In the genomic region with DNA sequence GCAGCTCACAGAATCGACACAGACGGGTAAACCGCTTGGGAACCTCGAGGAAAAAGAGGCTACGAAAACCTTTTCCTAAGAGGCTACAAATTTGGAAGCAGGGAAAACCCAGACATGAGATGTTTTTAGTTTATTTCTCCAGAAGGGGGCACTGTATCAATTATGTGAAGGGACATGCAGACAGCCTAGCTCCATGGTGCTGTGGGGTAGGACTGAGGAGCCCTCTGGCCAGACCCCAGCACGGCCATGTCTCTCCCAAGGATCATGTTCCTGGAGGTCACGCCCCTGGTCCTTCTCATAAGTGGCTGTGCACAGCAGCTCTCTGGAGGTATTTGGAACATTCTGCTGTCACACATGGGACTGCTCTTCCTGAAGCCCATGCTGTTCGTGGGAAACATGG, we compare ENCODE assay signal across 11 mouse cellular contexts. TPM values are rescaled to one million over a fixed set of nuclear protein-coding genes. Genes with fewer than 3 reads are reported as not detected.
DNase-seq lines count a peak whose midpoint lies in the region; ATAC-seq and TF ChIP-seq lines count a peak whose summit lies in the region.
"Had no signal": no experiment of that assay in that cellular context is flagged by ENCODE, and none has a peak within 500 bp of the region (broad histone marks: within the 10 kb centered on the region; RNA-seq: fewer than 3 reads in every experiment).

No protein-coding gene starts in this region.

- TF ChIP-seq POLR2A in cerebellum, adult 2 months (IDR thresholded peaks at IDR 0.05; ENCODE audit: borderline replicate concordance, insufficient read depth, low read length): no peak
- TF ChIP-seq POLR2A in myocyte (IDR thresholded peaks at IDR 0.05; ENCODE audit: insufficient read length, low read depth): no peak

- no peak for DNase-seq in cerebellum, adult 2 months
- DNase-seq in kidney, postnatal 0 days (ENCODE audit: low spot score): no peak
- peak; percentile 59 for DNase-seq in ES-CJ7 (ENCODE audit: low read depth, low spot score)
- DNase-seq in adrenal gland, adult 8-10 months: no peak

- no peak overlapping the region for H3K27ac ChIP-seq in cerebellum, adult 2 months (ENCODE audit: insufficient read depth, low read length)
- H3K27ac ChIP-seq in kidney, postnatal 0 days: no peak overlapping the region
- no peak overlapping the region for H3K27ac ChIP-seq in kidney, embryonic 15.5 days
- H3K27ac ChIP-seq: embryonic facial prominence, embryonic 15.5 days; liver, embryonic 13.5 days; midbrain, embryonic 10.5 days had no signal

- TF ChIP-seq CTCF in cerebellum, adult 2 months (IDR thresholded peaks at IDR 0.05; ENCODE audit: borderline replicate concordance, insufficient read depth, low read depth, low read length): peak; percentile 16; the same call in 1 of the 2 replicates
- peak; percentile 46 for TF ChIP-seq CTCF in kidney, postnatal 0 days (IDR thresholded peaks at IDR 0.05; ENCODE audit: low read depth)

- WGBS in cerebellum, adult 2 months: 68% methylated on average over 8 of the region's 8 CpGs
- WGBS in kidney, postnatal 0 days: 69% methylated on average over 8 of the region's 8 CpGs
- 76% methylated on average over 8 of the region's 8 CpGs for WGBS in kidney, embryonic 15.5 days

- no peaks in the 10 kb centered on the region for H3K9me3 ChIP-seq in kidney, postnatal 0 days (replicated peaks; ENCODE audit: low read length)
- H3K9me3 ChIP-seq in kidney, embryonic 15.5 days (replicated peaks): no peaks in the 10 kb centered on the region
- H3K9me3 ChIP-seq: embryonic facial prominence, embryonic 15.5 days; liver, embryonic 13.5 days; midbrain, embryonic 10.5 days had no signal

- no peak overlapping the region for H3K4me2 ChIP-seq in kidney, postnatal 0 days (ENCODE audit: low read length)
- H3K4me2 ChIP-seq in kidney, embryonic 15.5 days: no peak overlapping the region
- H3K4me2 ChIP-seq in myocyte (ENCODE audit: low read depth): no peak overlapping the region
- H3K4me2 ChIP-seq: embryonic facial prominence, embryonic 15.5 days; liver, embryonic 13.5 days had no signal

- no peak overlapping the region for H3ac ChIP-seq in myocyte (ENCODE audit: control insufficient read depth, insufficient read length)

- H3K4me3 ChIP-seq in cerebellum, adult 2 months (replicated peaks; ENCODE audit: insufficient read depth, low read depth, low read length): no peak overlapping the region
- no peak overlapping the region for H3K4me3 ChIP-seq in kidney, postnatal 0 days (replicated peaks; ENCODE audit: low read depth, low read length)
- no peak overlapping the region for H3K4me3 ChIP-seq in kidney, embryonic 15.5 days (replicated peaks)
- no peak overlapping the region for H3K4me3 ChIP-seq in myocyte
- H3K4me3 ChIP-seq: embryonic facial prominence, embryonic 15.5 days; liver, embryonic 13.5 days; midbrain, embryonic 10.5 days had no signal

- no peaks in the 10 kb centered on the region for H3K27me3 ChIP-seq in cerebellum, adult 2 months (ENCODE audit: control insufficient read depth, insufficient read depth, low read length)
- H3K27me3 ChIP-seq in kidney, postnatal 0 days (ENCODE audit: insufficient read depth, low read length): no peaks in the 10 kb centered on the region
- H3K27me3 ChIP-seq in kidney, embryonic 15.5 days: no peaks in the 10 kb centered on the region
- no peaks in the 10 kb centered on the region for H3K27me3 ChIP-seq in myocyte (ENCODE audit: control insufficient read depth, insufficient read depth, insufficient read length)
- H3K27me3 ChIP-seq: embryonic facial prominence, embryonic 15.5 days; liver, embryonic 13.5 days had no signal

- H3K36me3 ChIP-seq in kidney, postnatal 0 days (ENCODE audit: insufficient read depth, low read length): peaks cover 23% of the 10 kb centered on the region
- peaks cover 68% of the 10 kb centered on the region for H3K36me3 ChIP-seq in kidney, embryonic 15.5 days
- H3K36me3 ChIP-seq in myocyte (ENCODE audit: control insufficient read depth, insufficient read depth): peaks cover 8% of the 10 kb centered on the region

- H3K79me2 ChIP-seq in myocyte (ENCODE audit: control insufficient read depth, insufficient read depth): peaks cover 6% of the 10 kb centered on the region

- peaks cover 12% of the 10 kb centered on the region for H3K4me1 ChIP-seq in cerebellum, adult 2 months (ENCODE audit: control insufficient read depth, insufficient read depth, low read length)
- peaks cover 4% of the 10 kb centered on the region; the same call in 1 of the 2 replicates for H3K4me1 ChIP-seq in kidney, postnatal 0 days (replicated peaks; ENCODE audit: insufficient read depth, low read length)
- H3K4me1 ChIP-seq in kidney, embryonic 15.5 days: peaks cover 20% of the 10 kb centered on the region

- no peak for ATAC-seq in cerebellum, adult (ENCODE audit: insufficient number of reproducible peaks, low FRiP score, low TSS enrichment)
- no peak for ATAC-seq in kidney, postnatal 0 days (replicated peaks; ENCODE audit: low FRiP score, low read depth)
- no peak for ATAC-seq in kidney, embryonic 15.5 days (replicated peaks; ENCODE audit: low FRiP score)
- ATAC-seq in activated CD4-positive, CD25-positive, alpha-beta regulatory T cell, adult 4 months: no peak

- no peak overlapping the region for H3K9ac ChIP-seq in kidney, postnatal 0 days (ENCODE audit: low read depth, low read length)
- H3K9ac ChIP-seq in kidney, embryonic 15.5 days: no peak overlapping the region
- H3K9ac ChIP-seq: embryonic facial prominence, embryonic 15.5 days; liver, embryonic 13.5 days had no signal

TF ChIP-seq in myocyte, 11 proteins besides CTCF, POLR2A, EP300 and RAD21:
- no peak for TF ChIP-seq REST (IDR thresholded peaks at IDR 0.05; ENCODE audit: insufficient read depth, insufficient read length)
- no peak for TF ChIP-seq USF1 (IDR thresholded peaks at IDR 0.05; ENCODE audit: low read depth)
- TF ChIP-seq MAX (IDR thresholded peaks at IDR 0.05; ENCODE audit: low read depth): no peak
- peak; percentile 44 for TF ChIP-seq POLR2AphosphoS2 (IDR thresholded peaks at IDR 0.05; ENCODE audit: insufficient read length, low read depth)

RNA-seq across cellular contexts. Expression of gene Thap3, which starts 8.1 kb away (rescaled TPM):
- polyA plus RNA-seq in cerebellum, adult 2 months (2012; rRNA removed): 42.7 and 43.3 TPM in 2 replicates
- 34.5 and 35.1 TPM in 2 replicates for polyA plus RNA-seq in kidney, postnatal 0 days (2015; fragmentation: Nextera tagmentation; extraction: Ambion mirVana)
- polyA plus RNA-seq in kidney, embryonic 15.5 days (2015; fragmentation: Nextera tagmentation; extraction: Ambion mirVana): 39.2 and 44.8 TPM in 2 replicates
- 46.4 TPM for polyA plus RNA-seq in myocyte (2012; fragmentation: generic; extraction: Trizol)
- polyA plus RNA-seq in activated CD4-positive, CD25-positive, alpha-beta regulatory T cell, adult 4 months (2017; shearing (Covaris generic)): 100 to 1,000 TPM in 1 of 2 experiments, 10 to 100 TPM in 1; 89.8 to 107 TPM
- 10 to 100 TPM; 25.7 to 46.9 (median 36.6) TPM for total RNA-seq in adrenal gland, adult 8-10 months (2022)

RNA-seq across cellular contexts. Expression of gene Phf13, which starts 15.4 kb away (rescaled TPM):
- polyA plus RNA-seq in cerebellum, adult 2 months (2012; rRNA removed): 7.3 and 8.3 TPM in 2 replicates
- polyA plus RNA-seq in kidney, postnatal 0 days (2015; fragmentation: Nextera tagmentation; extraction: Ambion mirVana): 23.6 and 23.7 TPM in 2 replicates
- polyA plus RNA-seq in kidney, embryonic 15.5 days (2015; fragmentation: Nextera tagmentation; extraction: Ambion mirVana): 31.2 and 32.1 TPM in 2 replicates
- 13.5 TPM for polyA plus RNA-seq in myocyte (2012; fragmentation: generic; extraction: Trizol)
- 1 to 10 TPM; 2.3 to 3.0 TPM for polyA plus RNA-seq in activated CD4-positive, CD25-positive, alpha-beta regulatory T cell, adult 4 months (2017; shearing (Covaris generic))
- total RNA-seq in adrenal gland, adult 8-10 months (2022): 10 to 100 TPM; 14.0 to 20.5 (median 18.6) TPM

RNA-seq across cellular contexts. Expression of gene Klhl21, which starts 27.9 kb away (rescaled TPM):
- polyA plus RNA-seq in cerebellum, adult 2 months (2012; rRNA removed): 14.5 and 14.7 TPM in 2 replicates
- polyA plus RNA-seq in kidney, postnatal 0 days (2015; fragmentation: Nextera tagmentation; extraction: Ambion mirVana): 10.7 and 11.2 TPM in 2 replicates
- 11.7 and 12.5 TPM in 2 replicates for polyA plus RNA-seq in kidney, embryonic 15.5 days (2015; fragmentation: Nextera tagmentation; extraction: Ambion mirVana)
- polyA plus RNA-seq in myocyte (2012; fragmentation: generic; extraction: Trizol): 25.8 TPM
- polyA plus RNA-seq in activated CD4-positive, CD25-positive, alpha-beta regulatory T cell, adult 4 months (2017; shearing (Covaris generic)): 1 to 10 TPM; 2.2 to 4.2 TPM
- total RNA-seq in adrenal gland, adult 8-10 months (2022): 10 to 100 TPM; 23.9 to 34.2 (median 31.1) TPM

RNA-seq across cellular contexts. Expression of gene Zbtb48, which starts 46.8 kb away (rescaled TPM):
- polyA plus RNA-seq in cerebellum, adult 2 months (2012; rRNA removed): 20.1 and 24.3 TPM in 2 replicates
- polyA plus RNA-seq in kidney, postnatal 0 days (2015; fragmentation: Nextera tagmentation; extraction: Ambion mirVana): 14.4 and 16.3 TPM in 2 replicates
- polyA plus RNA-seq in kidney, embryonic 15.5 days (2015; fragmentation: Nextera tagmentation; extraction: Ambion mirVana): 17.7 and 23.8 TPM in 2 replicates
- polyA plus RNA-seq in myocyte (2012; fragmentation: generic; extraction: Trizol): 7.2 TPM
- 10 to 100 TPM; 14.1 to 22.0 TPM for polyA plus RNA-seq in activated CD4-positive, CD25-positive, alpha-beta regulatory T cell, adult 4 months (2017; shearing (Covaris generic))
- total RNA-seq in adrenal gland, adult 8-10 months (2022): 10 to 100 TPM in 3 of 4 experiments, 1 to 10 TPM in 1; 7.1 to 17.4 (median 13.7) TPM

RNA-seq across cellular contexts. Expression of gene Dnajc11, which starts 47.2 kb away (rescaled TPM):
- polyA plus RNA-seq in cerebellum, adult 2 months (2012; rRNA removed): 73.2 and 77.0 TPM in 2 replicates
- polyA plus RNA-seq in kidney, postnatal 0 days (2015; fragmentation: Nextera tagmentation; extraction: Ambion mirVana): 48.4 and 56.1 TPM in 2 replicates
- 77.6 and 78.3 TPM in 2 replicates for polyA plus RNA-seq in kidney, embryonic 15.5 days (2015; fragmentation: Nextera tagmentation; extraction: Ambion mirVana)
- 45.5 TPM for polyA plus RNA-seq in myocyte (2012; fragmentation: generic; extraction: Trizol)
- 10 to 100 TPM; 27.9 to 31.7 TPM for polyA plus RNA-seq in activated CD4-positive, CD25-positive, alpha-beta regulatory T cell, adult 4 months (2017; shearing (Covaris generic))
- 100 to 1,000 TPM in 2 of 4 experiments, 10 to 100 TPM in 2; 84.6 to 116 (median 104) TPM for total RNA-seq in adrenal gland, adult 8-10 months (2022)
